Mouse (Mus musculus): ENCODE measurements at regions not wholly inside any gene's neighbourhood (a gene's known extent, or its start where the extent isn't known, plus 50 kb on each side); places are given as distances from the start of the nearest gene placed in this dataset.

- DNase-seq (ENCODE audit: low spot score), result no peak
Observed at GRCm38 (mm10) chr5:106191141-106191540, 266.8 kb downstream of the Barhl2 start.

GRCm38 (mm10) chr5:106181726-106182125, 276.2 kb downstream of the Barhl2 start:
- no peak for DNase-seq (ENCODE audit: low spot score)

GRCm38 (mm10) chr5:106172162-106172561, 285.8 kb downstream of the Barhl2 start:
- DNase-seq (ENCODE audit: low spot score), result no peak

GRCm38 (mm10) chr5:106170405-106170804, 287.6 kb downstream of the Barhl2 start:
- no peak for DNase-seq (ENCODE audit: low spot score)

DNA sequence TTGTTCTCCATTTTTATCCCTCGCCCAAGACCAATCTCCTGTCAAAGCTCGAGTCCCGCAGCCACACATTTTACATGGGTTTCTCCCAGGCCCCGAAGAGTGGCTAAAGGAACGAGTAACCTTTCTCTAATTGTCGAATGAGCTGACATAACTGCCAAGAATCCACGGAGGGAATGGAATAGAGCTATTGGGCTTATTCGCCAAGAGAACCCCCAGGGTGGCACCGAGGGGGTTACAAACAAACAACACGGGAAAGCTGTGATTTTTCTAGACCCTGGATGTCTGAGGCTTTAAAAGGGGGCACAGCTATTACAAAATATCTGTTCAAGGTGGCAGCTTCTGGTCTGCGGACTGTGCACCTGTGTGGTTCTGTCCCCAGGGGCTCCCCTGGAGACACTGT, 290.4 kb downstream of the Barhl2 start:
- no peak for DNase-seq (ENCODE audit: low spot score)

GRCm38 (mm10) chr5:106166266-106166665, 289.9 kb downstream of the Zfp326 start:
- no peak for DNase-seq (ENCODE audit: low spot score)

DNA sequence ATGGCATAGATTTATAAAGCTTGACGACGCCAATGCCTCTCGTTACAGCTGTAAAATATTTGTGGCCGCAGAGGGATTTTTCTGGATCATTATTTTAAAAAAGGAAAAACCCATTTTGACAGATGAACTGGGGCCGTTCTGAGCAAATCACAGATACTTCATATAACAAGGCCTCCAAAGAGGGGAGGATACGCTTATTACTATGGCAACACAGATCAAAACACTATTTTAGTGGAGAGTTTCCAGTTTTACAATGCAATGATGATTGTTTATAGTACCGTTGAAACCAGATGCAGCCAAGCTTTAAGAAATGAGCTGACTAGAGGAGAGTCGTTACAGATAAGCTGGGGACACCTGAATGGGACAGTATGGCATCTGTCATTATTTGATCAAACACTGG, 287.8 kb downstream of the Zfp326 start:
- DNase-seq (ENCODE audit: low spot score), result no peak

DNA sequence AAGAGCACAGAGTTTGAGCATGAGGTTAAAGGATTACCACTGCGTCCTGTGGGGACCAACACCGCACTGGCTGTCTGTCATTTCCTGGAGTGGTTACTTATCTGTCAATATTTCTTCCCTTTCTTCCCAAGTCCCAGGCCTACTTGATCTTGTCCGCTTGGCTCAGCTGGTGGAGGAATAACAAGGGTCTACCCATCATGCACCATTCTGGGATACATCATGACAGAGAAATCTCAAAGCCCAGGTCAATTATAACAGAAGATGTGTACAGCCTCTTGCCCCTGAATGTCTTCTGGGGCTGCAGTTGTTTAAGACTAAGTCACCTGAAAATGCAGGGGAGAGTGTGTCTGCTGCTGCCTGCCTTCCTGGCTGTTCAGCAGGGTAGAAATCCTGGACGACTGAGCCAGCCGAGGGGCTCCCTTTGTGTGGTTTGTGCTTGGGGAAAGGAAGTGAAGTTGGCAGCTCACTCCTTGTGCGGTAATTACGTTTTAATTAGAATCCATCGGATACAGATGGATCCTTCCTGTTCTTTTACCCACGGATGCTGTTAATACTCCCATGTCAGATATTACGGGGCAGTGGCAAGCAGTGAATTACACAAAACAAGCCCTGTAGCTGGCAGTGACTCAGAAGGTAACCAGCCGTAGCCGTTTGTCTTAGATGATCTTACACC, 286.8 kb downstream of the Zfp326 start:
- DNase-seq (ENCODE audit: low spot score), result no peak

DNA sequence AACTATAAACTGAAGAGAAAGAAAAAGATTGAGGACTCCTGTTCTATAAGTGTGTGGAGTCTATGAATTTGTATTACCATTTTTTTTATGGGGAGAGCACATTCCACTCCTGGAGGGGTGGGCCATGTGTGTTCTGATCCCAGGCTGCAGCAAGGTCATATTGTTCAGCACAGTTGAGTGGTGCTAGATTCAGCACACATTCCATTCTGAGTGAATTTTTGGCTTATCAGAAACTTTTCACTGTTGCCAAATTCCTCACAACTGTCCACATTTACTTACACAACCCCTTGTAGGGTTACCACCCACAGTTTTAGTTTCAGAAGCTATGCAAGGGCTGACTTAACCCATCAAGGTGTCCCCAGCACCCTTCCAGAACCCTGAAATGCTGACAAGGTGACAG, 262.7 kb downstream of the Zfp326 start:
- DNase-seq (ENCODE audit: low spot score), result no peak

DNA sequence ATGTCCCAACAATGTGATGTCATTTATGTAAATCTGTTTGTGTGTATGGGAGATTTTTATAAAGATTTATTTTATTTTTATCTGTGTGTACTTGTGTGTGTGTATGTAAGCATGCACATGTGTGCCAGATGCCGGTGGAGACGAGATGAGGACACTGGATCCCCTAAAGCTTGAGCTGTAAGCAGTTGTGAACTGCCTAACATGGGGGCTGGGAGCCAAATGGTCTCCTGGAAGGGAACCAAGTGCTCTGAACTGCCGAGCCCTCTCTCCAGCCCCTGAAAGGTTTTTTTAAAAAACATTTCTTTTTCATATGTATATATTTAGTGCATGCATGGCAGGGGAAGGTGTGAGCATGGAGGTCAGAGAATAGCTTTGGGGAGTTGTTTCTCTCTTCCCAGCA, 246.6 kb downstream of the Zfp326 start:
- no peak for DNase-seq (ENCODE audit: low spot score)

DNA sequence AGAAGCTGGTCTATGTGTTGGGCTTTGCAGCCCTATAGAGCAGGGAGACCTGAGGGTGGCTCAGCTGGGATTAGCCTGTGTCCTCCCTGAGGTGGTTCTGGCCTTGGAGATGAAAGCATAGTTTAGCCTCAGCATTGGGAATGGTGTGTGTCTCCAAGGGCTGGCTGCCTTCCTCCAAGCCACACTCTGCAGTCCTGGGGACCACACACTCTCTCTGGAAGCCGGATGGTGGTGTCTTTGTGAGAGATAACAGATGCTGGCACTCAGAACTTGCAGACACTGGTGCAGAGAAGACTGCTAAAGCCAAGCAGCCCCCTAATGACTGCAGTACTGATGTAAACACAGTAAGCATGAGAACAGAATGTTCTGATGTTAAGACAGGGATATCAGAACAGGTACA, 243.2 kb downstream of the Zfp326 start:
- no peak for DNase-seq (ENCODE audit: low spot score)

DNA sequence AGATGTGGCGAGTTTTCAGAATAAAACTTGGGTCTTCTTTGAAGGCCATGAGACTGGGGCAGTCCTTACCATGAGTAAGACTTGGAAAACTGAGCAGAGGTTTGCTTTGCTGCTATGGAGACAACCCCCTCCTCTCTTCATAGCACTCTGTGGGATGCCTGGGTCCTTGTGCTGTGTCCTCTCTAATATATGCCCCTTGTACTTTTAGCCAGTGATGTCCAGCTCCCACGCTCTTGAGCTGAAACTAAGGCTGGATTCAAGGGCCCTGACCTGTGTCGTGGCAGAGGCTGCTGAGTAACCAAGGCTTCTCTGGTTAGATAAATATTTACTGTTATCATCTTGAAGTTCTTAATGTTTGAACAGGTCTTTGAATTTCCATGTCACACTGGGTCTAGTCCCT, 236.8 kb downstream of the Zfp326 start:
- no peak for DNase-seq (ENCODE audit: low spot score)

GRCm38 (mm10) chr5:106108474-106108971, 232.2 kb downstream of the Zfp326 start:
- DNase-seq (ENCODE audit: low spot score), result no peak

- DNase-seq (ENCODE audit: low spot score), result no peak
Observed at GRCm38 (mm10) chr5:106102255-106102654, 225.9 kb downstream of the Zfp326 start.

DNA sequence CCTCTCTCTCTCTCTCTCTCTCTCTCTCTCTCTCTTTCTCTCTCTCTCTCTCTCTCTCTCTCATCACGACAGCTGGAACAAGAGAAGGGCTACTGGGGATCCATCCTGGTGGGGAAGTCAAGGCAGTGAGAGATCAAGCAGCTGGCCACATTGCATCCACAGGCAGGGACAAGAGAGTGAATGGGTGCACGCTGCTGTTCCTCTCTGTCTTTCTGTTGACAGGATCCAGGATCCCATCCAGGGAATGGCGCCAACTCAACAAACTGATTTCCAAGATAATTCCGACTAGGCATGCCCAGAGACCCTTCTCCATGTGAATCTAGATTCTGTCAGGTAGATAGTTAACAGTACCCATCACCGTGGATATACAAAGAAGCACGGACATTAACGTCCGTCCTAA, 222.5 kb downstream of the Zfp326 start:
- no peak for DNase-seq (ENCODE audit: low spot score)

DNA sequence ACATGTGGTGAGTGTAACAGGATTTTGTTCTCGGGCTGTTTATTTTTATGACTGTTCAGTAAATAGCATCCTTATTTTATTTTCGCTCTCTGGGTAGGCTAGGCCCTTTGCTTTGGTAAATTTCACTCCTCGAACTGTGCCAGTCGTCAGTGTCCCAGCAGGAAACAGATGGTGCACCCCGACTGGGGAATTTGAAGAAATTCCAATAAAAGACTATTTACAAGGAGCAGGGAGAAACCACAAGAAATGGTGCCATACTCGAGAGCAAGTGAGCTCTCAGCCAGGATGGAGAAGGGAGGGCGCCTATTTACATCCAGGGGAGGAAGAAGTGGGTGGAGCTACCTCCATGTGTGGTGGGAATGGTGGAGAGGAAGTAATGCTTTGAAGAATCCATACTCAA, 213.0 kb downstream of the Zfp326 start:
- no peak for DNase-seq (ENCODE audit: low spot score)

DNA sequence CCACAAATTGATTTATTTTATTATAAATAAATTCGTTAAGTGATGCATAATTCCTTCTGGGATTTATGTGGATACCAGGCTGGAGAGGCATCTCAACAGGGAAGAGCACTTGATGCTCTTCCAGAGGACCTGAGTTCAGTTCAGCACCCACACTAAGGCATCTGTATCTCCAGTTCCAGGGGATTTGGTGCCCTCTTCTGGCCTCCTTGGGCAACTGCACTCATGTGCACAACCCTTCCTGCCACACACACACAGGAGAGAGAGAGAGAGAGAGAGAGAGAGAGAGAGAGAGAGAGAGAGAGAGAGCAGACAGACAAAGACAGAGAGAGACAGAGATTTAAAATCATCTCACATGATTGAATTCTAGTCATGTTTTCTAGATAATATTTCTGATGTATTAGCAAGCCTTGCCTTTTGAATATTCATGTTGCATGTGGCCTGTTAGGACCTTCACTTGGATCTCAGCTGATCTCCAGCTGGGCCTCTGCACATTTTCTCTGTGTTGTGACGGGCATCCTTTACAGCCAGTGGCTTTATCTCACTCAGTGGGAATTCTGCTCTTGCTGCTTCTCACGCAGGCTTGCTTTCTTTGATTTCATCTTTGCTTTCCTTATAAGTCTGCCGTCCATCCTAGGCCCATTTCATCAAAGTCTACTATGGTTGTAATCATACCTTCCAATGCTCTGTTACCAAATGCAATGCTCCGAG, 212.3 kb downstream of the Zfp326 start:
- no peak for DNase-seq (ENCODE audit: low spot score)

GRCm38 (mm10) chr5:106083786-106084185, 207.4 kb downstream of the Zfp326 start:
- no peak for DNase-seq (ENCODE audit: low spot score)

DNA sequence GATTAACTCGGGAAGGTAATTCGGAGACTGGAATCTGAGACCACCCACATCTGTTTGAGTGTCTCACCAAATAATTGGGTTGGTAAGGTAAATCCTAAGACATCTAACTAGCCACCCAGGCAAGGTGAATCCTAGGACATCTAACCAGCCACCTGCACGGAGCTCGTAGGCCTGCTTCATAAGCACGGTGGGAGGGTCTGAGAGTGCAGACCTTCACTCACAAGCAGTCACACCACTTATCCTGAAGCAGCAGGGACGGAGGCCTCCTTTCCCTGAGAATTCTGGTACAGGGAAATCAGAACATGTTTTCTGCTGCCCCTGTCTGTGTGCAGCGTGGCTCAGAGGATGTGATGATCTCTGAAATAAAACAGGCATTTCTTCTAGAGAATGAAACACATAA, 206.5 kb downstream of the Zfp326 start:
- no peak for DNase-seq (ENCODE audit: low spot score)

- DNase-seq (ENCODE audit: low spot score), result no peak
Observed at GRCm38 (mm10) chr5:106067124-106067551, 190.8 kb downstream of the Zfp326 start.

DNA sequence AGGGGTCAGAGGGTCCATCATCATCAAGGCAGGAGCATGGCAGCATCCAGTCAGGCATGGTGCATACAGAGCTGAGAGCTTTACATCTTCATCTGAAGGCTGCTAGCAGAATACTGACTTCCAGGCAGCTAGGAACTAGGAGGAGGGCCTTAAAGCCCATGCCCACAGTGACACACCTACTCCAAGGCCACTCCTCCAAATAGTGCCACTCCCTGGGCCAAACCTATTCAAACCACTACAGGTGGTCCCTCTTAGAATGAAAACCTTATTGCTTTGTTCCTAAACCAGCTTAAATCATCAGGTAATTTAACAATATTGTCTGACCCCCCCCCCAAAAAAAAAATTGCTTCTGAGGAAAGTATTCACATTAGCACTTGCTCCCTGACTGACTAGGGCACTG, 190.3 kb downstream of the Zfp326 start:
- DNase-seq (ENCODE audit: low spot score), result no peak

GRCm38 (mm10) chr5:106064366-106064765, 188.0 kb downstream of the Zfp326 start:
- DNase-seq (ENCODE audit: low spot score), result no peak

GRCm38 (mm10) chr5:106062926-106063325, 186.6 kb downstream of the Zfp326 start:
- no peak for DNase-seq (ENCODE audit: low spot score)

DNA sequence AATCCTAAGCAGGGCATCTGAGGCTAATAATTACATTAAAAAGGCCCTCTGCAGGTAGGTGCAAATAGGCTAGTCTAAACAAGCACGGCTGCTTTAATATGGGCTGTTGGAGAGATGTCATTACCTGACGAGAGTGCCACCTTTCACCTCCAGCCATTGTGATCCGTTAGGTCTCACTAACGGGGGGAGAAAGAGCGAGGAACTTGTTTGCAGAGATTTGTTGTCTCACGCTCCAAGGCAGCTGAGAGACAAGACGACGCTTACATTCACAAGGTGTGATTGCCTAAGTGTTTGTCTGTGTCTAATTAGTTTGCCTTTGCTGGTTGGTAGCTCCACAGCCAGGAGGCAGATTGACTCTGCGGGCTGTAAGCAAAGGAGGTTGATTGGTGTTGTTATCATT, 180.3 kb downstream of the Zfp326 start:
- DNase-seq (ENCODE audit: low spot score), result no peak
